Mouse (Mus musculus) midbrain, embryonic 16.5 days (tissue): ENCODE data around the gene Fancc. TPM values are rescaled to one million over a fixed set of nuclear protein-coding genes. Genes with fewer than 3 reads are reported as not detected.

Experiments used
- ATAC-seq: fragments of 200-750 bp; cut with Nextera tagmentation; 2 replicates; pipeline ENCODE4 v1.8.0; 2017; ENCODE audit warnings: moderate TSS enrichment
- H3K27ac ChIP-seq: fragments of 300-500 bp; sonication (generic); 2 replicates; pipeline ENCODE4 v1.5.1; 2014; ENCODE audit warnings: mild to moderate bottlenecking, low read length, mixed read lengths
- H3K27me3 ChIP-seq: fragments of 300-500 bp; sonication (generic); 2 replicates; pipeline ENCODE4 v1.6.1; 2014; ENCODE audit warnings: low read depth, low read length, mixed read lengths; ENCODE audit not compliant: control insufficient read depth, insufficient read depth
- H3K36me3 ChIP-seq: fragments of 300-500 bp; sonication (generic); 2 replicates; pipeline ENCODE4 v1.6.1; 2014; ENCODE audit warnings: mild to moderate bottlenecking, low read length, moderate library complexity, mixed read lengths; ENCODE audit not compliant: control insufficient read depth, insufficient read depth
- H3K4me1 ChIP-seq: fragments of 300-500 bp; sonication (generic); 2 replicates; pipeline ENCODE4 v1.6.1; 2014; ENCODE audit warnings: mild to moderate bottlenecking, low read length, mixed read lengths; ENCODE audit not compliant: control insufficient read depth, insufficient read depth
- H3K4me2 ChIP-seq: fragments of 300-500 bp; sonication (generic); 2 replicates; pipeline ENCODE4 v1.6.1; 2014; ENCODE audit warnings: mild to moderate bottlenecking, low read length, mixed read lengths
- H3K4me3 ChIP-seq: fragments of 300-500 bp; sonication (generic); 2 replicates; pipeline ENCODE4 v1.5.1; 2014; ENCODE audit warnings: low read depth, mild to moderate bottlenecking, low read length, moderate library complexity, mixed read lengths
- H3K9ac ChIP-seq: fragments of 300-500 bp; sonication (generic); 2 replicates; pipeline ENCODE4 v1.6.1; 2014; ENCODE audit warnings: low read depth, low read length, mixed read lengths
- H3K9me3 ChIP-seq: fragments of 300-500 bp; sonication (generic); replicated peaks from 2 replicates; pipeline ENCODE4 v1.6.1; 2014; ENCODE audit warnings: mild to moderate bottlenecking, low read length, mixed read lengths; ENCODE audit not compliant: control insufficient read depth, poor library complexity, severe bottlenecking
- WGBS: fragments of 180-500 bp; shearing (Covaris S2); extraction: QIAGEN DNeasy Blood & Tissue Kit; methylation state at CpG from one replicate; pipeline ENCODE4 v1.1.7; 2014; 5-methylcytosine and 5-hydroxymethylcytosine counted together
- polyA plus RNA-seq: library from polyadenylated mRNA; unstranded; fragments of >200 nt; fragmentation: Nextera tagmentation; extraction: Ambion mirVana; gene quantifications from 2 replicates; pipeline ENCODE4 v1.2.1, GENCODE M21; 2015

Fancc gene
- polyA plus RNA-seq, 1 experiment from 2014 or later = 14.2 TPM

DNA sequence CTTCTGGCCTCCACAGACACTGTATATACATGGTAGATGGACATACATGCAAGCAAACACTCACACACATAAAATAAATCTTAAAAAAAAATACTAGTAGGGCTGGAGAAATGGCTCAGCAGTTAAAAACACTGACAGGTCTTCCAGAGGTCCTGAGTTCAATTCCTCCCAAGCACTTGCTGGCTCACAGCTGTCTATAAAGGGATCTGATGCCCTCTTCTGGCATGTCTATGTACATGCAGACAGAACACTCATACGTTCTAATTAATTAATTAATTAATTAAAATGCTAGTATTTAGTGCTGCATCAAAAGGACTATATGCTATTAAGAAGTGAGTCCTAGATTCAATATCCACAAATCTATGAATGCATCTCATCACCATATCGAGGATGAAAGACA is 78.9 kb downstream of the Fancc start:
- ATAC-seq = no peak
- Histone ChIP-seq H3K27me3 (no peaks in the 10 kb centered on the region), H3K36me3 (no peaks in the 10 kb centered on the region), H3K27ac (no peak overlapping the region), H3K4me1 (no peaks in the 10 kb centered on the region), H3K4me2 (no peak overlapping the region), H3K9me3 (no peaks in the 10 kb centered on the region), H3K4me3 (no peak overlapping the region), H3K9ac (no peak overlapping the region)
- WGBS = 86% methylated on average over 2 of the region's 2 CpGs

DNA sequence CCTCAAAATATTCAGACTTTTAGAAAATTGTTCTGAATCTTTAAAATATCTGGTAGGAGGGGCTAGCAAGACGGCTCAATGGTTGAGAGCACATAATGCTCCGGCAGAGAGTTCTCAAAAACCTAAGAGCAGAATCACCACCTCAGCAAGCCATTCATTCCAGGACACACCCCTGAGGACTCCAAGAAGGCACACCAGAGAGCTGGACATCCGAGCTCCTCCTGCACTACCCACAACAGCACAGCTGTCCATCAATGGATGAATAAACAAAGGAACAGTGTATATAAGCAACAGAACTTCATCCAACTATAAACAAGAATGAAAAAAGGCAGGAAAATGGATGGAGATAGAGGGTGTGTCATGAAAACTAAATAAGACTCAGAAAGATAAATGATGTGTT is 80.3 kb downstream of the Fancc start:
- no peak for ATAC-seq
- Histone ChIP-seq H3K27me3 (no peaks in the 10 kb centered on the region), H3K27ac (no peak overlapping the region), H3K36me3 (no peaks in the 10 kb centered on the region), H3K4me3 (no peak overlapping the region), H3K4me2 (no peak overlapping the region), H3K9me3 (no peaks in the 10 kb centered on the region), H3K4me1 (no peaks in the 10 kb centered on the region), H3K9ac (no peak overlapping the region)
- 64% methylated on average over 3 of the region's 3 CpGs for WGBS

DNA sequence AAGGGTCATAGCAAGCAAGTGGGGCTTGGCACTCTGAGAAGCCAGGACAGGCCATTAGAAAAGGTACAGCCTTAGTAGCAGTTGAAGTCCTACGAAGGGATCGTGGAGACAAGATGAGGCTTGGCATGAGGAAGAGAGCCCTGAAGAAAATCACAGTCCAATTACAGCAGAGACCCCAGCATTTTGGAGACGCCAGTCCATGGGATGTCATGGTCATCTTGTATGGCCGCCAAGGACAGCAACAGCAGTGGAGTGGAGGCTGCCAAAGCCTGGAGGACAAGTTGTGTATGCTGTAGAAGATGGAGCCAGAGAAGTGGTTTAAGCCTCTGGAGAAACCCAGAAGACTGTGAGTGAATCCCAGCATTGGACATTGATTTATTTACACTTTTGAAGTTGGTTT is 84.4 kb downstream of the Fancc start:
- Histone ChIP-seq H3K4me2 (no peak overlapping the region), H3K9ac (no peak overlapping the region), H3K27ac (no peak overlapping the region), H3K4me1 (no peaks in the 10 kb centered on the region), H3K27me3 (no peaks in the 10 kb centered on the region), H3K36me3 (no peaks in the 10 kb centered on the region), H3K4me3 (no peak overlapping the region), H3K9me3 (no peaks in the 10 kb centered on the region)
- no peak for ATAC-seq
- WGBS = 95% methylated on average over 4 of the region's 4 CpGs

DNA sequence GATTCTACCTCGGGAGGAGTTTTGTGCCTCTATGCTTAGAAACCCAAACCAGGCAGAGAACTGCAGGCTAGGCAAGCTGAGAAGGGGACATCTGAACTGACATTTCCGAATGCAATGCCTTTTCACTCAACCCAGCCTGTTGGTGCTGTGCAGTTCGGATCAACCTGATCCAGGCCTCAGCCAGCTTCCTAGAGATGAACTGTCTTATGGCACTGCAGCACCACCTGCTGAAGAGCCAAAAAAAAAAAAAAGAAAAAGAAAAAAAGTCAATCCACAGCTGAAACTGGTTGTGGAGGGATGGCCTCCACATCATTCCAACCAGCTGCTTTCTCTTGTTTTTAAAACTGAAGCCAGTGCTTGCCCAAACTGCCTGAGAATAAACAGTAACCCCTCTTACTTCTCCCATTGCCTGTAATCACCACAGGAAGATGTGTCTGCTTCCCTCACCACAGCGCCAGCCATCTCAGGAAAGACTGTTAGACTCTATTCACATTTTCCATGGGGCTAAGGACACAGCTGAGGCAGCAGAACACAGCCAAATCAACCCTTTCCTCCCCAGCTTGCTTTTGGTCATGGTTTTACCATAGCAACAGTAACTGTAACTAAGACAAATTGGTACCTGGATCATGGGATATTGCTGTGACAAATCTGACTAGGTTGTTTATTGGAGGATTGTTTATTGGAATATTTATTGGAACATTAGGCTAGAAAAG is 85.6 kb downstream of the Fancc start:
- H3K4me2 ChIP-seq = no peak overlapping the region
- H3K4me1 ChIP-seq = no peaks in the 10 kb centered on the region
- no peaks in the 10 kb centered on the region for H3K36me3 ChIP-seq
- no peak for ATAC-seq
- H3K27ac ChIP-seq = no peak overlapping the region
- WGBS = 74% methylated on average over 4 of the region's 4 CpGs
- no peaks in the 10 kb centered on the region for H3K9me3 ChIP-seq
- H3K9ac ChIP-seq = no peak overlapping the region
- no peak overlapping the region for H3K4me3 ChIP-seq
- no peaks in the 10 kb centered on the region for H3K27me3 ChIP-seq

DNA sequence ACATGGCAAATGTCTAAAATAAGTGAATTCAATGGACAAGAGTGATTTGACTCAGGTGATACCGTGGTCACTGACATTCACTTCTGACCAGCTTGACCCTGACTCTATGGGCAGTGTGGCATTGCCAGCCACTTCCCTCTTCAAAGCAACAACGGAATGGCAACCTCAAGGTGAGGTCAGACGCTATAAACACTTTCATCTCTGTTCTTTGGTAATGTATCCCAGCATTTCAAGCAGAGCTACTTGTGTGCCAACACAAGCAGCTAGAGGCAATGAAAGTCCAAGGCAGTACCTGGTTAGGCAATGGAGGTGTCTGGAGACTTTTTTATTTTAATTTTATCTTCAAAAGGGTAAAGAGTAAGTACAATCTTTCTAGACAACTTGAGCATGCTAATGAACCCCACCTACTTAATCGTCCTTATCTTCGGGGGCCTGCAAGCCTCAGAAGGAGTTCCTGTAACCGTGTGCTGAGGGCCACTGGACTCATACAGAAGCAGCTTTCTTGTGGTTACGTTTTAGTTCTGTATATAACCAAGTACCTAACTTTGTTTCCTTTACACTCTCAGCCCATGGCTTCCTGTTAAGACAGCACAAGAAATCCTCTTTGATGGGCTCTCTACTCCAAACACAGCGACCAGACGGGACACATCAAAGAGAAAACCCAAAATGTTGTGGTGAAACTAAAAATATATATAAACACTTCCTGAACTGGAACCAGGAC is 86.3 kb downstream of the Fancc start:
- H3K36me3 ChIP-seq = no peaks in the 10 kb centered on the region
- no peak for ATAC-seq
- no peak overlapping the region for H3K4me3 ChIP-seq
- no peaks in the 10 kb centered on the region for H3K27me3 ChIP-seq
- no peaks in the 10 kb centered on the region for H3K4me1 ChIP-seq
- no peaks in the 10 kb centered on the region for H3K9me3 ChIP-seq
- no peak overlapping the region for H3K9ac ChIP-seq
- 88% methylated on average over 9 of the region's 9 CpGs for WGBS
- H3K4me2 ChIP-seq = no peak overlapping the region
- no peak overlapping the region for H3K27ac ChIP-seq

DNA sequence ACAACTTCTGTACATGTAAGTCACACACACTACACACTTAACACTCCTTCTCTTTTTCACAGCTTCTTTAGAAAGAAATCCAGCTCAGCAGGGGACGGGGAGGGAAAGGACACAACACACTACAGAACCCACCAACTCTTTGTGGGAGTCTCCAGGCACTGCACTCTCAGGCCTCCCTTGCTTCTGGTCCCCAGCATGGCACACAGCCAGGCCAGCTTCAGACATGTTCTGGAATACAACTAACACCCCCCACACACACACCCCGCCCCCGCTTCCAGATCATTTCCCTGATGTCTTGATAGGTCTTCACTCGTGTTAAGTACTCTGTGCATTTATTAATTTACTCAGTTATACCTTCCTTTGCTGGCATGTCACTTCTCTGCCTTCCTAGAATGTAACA is 91.9 kb downstream of the Fancc start:
- no peak for ATAC-seq
- H3K4me2 ChIP-seq = no peak overlapping the region
- H3K36me3 ChIP-seq = no peaks in the 10 kb centered on the region
- no peak overlapping the region for H3K27ac ChIP-seq
- no peaks in the 10 kb centered on the region for H3K27me3 ChIP-seq
- H3K4me1 ChIP-seq = no peaks in the 10 kb centered on the region
- no peak overlapping the region for H3K9ac ChIP-seq
- H3K4me3 ChIP-seq = no peak overlapping the region
- 90% methylated on average over 4 of the region's 4 CpGs for WGBS
- no peaks in the 10 kb centered on the region for H3K9me3 ChIP-seq

DNA sequence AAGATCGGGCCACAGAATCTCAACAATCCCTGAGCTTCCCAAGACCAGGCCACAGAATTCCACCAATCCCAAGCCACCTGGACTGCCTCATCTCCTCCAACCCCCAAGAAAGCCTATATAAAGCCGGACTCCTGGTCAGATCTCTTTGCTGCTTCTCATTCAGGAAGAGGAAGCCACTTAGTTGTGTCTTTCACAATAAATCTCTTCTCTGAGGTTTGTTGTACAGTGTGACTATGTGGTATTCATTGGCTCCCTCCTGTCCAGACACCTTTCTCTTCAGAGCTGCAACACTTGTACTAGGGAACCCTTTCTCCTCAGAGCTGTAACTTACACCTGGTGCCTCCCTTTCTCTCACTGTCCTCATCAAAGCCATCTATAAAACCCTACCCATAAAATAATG is 92.4 kb downstream of the Fancc start:
- no peaks in the 10 kb centered on the region for H3K36me3 ChIP-seq
- no peaks in the 10 kb centered on the region for H3K9me3 ChIP-seq
- H3K9ac ChIP-seq = no peak overlapping the region
- H3K27me3 ChIP-seq = no peaks in the 10 kb centered on the region
- H3K4me1 ChIP-seq = no peaks in the 10 kb centered on the region
- ATAC-seq = no peak
- H3K4me3 ChIP-seq = no peak overlapping the region
- no peak overlapping the region for H3K27ac ChIP-seq
- no peak overlapping the region for H3K4me2 ChIP-seq
- 94% methylated on average over 2 of the region's 2 CpGs for WGBS

DNA sequence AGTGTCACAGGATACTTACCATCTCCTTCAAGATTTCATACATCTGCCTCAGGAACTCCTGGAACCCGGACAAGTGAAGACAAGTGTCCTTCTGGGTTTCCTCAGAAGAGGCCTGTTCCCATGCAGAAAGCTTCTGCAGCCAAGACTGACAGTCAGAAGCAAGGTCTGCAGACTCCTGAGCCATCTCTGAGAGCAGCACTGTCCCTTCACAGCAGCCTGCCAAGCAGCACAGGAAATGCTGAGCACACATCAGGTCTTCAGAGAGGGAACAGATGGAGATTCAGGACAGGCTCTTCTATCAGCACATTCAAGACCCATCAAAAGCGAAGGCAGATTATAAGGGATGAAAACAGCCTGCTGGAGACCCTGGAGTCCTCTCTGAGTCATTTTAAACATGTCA is 94.3 kb downstream of the Fancc start:
- 83% methylated on average over 2 of the region's 2 CpGs for WGBS

DNA sequence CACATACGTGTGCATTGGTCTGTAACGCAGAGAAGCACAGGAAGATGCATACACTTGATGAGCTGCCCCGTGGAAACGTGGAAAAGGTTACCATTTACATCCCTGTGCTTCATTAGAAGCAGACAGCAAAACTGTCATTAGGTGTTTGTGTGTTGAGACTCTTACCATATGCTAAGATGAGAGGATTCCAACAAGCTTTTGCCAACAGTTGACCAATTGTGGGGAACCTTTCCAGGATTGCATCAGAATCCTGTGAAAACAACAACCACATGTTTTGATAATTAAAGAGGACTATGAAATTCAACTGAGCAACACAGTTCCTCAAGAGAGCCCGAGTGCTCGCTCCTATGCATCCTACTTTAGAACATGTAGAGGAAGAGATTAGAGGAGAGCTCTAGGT is 97.0 kb downstream of the Fancc start:
- H3K4me2 ChIP-seq = no peak overlapping the region
- 96% methylated on average over 6 of the region's 6 CpGs for WGBS
- no peak overlapping the region for H3K9ac ChIP-seq
- no peak overlapping the region for H3K27ac ChIP-seq
- H3K36me3 ChIP-seq = no peaks in the 10 kb centered on the region
- no peaks in the 10 kb centered on the region for H3K9me3 ChIP-seq
- no peaks in the 10 kb centered on the region for H3K4me1 ChIP-seq
- no peak for ATAC-seq
- H3K4me3 ChIP-seq = no peak overlapping the region
- no peaks in the 10 kb centered on the region for H3K27me3 ChIP-seq

More for the DNA sequence above, 94.3 kb downstream of the Fancc start:
- no peak overlapping the region for H3K9ac ChIP-seq
- no peaks in the 10 kb centered on the region for H3K27me3 ChIP-seq
- H3K4me1 ChIP-seq = no peaks in the 10 kb centered on the region
- no peak overlapping the region for H3K4me2 ChIP-seq
- no peak overlapping the region for H3K27ac ChIP-seq
- ATAC-seq = no peak
- no peak overlapping the region for H3K4me3 ChIP-seq
- no peaks in the 10 kb centered on the region for H3K9me3 ChIP-seq
- no peaks in the 10 kb centered on the region for H3K36me3 ChIP-seq
